Mouse (Mus musculus) macrophage (primary cell): ENCODE data around the gene Cenpl. TPM values are rescaled to one million over a fixed set of nuclear protein-coding genes. Genes with fewer than 3 reads are reported as not detected.
A peak's percentile ranks its signal among the peaks of the same experiment; 100 is the strongest.

Source experiments
- H3K27ac ChIP-seq: fragments of 350-480 bp; formaldehyde crosslinking; 2 replicates; pipeline ENCODE4 v1.9.0; 2021
- H3K36me3 ChIP-seq: fragments of 350-480 bp; formaldehyde crosslinking; 2 replicates; pipeline ENCODE4 v1.9.0; 2021; ENCODE audit errors: inconsistent target
- H3K4me3 ChIP-seq: fragments of 350-480 bp; formaldehyde crosslinking; 2 replicates; pipeline ENCODE4 v1.9.0; 2021; ENCODE audit errors: inconsistent target
- H3K79me2 ChIP-seq: fragments of 350-480 bp; formaldehyde crosslinking; 2 replicates; pipeline ENCODE4 v1.9.0; 2021; ENCODE audit errors: inconsistent target
- WGBS: methylation state at CpG from one replicate; pipeline ENCODE4 v1.1.7; 2026; ENCODE audit warnings: inconsistent platforms; ENCODE audit not compliant: missing documents; 5-methylcytosine and 5-hydroxymethylcytosine counted together
- polyA plus RNA-seq: library from polyadenylated mRNA; stranded (reverse); fragments of 250-400 nt; gene quantifications from 3 replicates; pipeline ENCODE4 v1.2.4, GENCODE M21; 2018; ENCODE audit warnings: inconsistent platforms

Cenpl gene
- polyA plus RNA-seq, 1 experiment from 2014 or later, result 2.2 TPM

DNA sequence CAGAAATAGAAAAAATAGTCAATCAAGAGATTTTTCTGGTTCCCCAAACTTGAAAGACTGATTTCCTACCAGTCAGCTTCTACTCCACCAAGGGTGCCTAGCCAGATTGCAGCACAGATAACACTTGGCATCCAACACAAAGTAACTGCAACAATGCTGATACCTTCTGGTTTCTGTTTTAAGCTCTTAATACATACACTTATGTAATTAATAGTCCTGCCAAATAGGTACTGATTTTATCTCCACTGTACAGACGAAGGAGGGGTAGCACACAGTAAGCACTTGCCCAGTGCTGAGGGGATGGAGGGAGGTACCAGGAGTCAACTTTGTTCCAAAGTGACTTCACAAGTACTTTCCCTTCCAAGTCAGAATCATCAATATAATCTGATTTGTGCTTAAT is 33.3 kb downstream of the Cenpl start:
- Histone ChIP-seq H3K36me3 (peaks cover 39% of the 10 kb centered on the region), H3K4me3 (no peak overlapping the region), H3K79me2 (no peaks in the 10 kb centered on the region), H3K27ac (no peak overlapping the region)
- WGBS, result 88% methylated on average over 1 of the region's 1 CpGs

DNA sequence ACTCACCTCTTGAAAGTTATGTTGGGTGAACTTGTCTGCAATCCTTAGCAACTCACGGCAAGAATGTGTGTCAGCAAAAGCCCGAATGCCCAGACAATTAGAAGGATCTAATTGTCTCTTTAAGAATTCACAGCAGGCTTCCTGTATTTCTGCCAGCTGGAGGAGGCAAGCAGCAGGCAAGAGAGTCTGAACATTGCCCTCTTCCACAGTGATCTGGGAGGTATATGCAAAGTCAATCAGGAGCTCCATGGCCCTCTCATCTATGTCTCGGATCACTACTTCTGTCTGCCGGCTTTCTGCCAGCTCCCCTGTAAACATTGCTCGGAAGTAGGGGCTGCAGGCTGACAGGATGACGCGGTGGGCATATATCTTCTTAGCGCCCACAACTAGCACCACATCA is 38.7 kb downstream of the Cenpl start:
- H3K27ac ChIP-seq, result no peak overlapping the region
- 94% methylated on average over 8 of the region's 8 CpGs for WGBS
- H3K79me2 ChIP-seq, result no peaks in the 10 kb centered on the region
- H3K4me3 ChIP-seq, result no peak overlapping the region
- peaks cover 15% of the 10 kb centered on the region for H3K36me3 ChIP-seq

DNA sequence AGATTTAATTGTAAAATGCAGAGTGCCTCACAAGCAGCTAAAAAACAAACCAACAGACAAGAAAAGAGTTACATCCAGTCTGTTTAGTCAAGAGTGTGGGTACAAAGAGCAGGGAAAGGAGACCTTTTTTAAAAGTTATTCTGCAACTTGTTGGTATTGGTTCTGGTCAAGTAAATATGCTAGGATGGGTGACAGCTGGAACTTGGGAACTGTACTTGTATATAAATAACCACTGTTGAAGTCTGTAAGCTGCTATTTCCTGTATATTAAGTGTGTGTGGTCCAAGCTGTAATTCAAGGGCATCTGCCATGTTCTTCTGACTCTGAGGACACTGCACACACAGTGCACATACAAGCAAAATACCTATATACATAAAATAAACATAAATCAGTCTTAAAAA is 44.1 kb downstream of the Cenpl start:
- H3K36me3 ChIP-seq, result no peaks in the 10 kb centered on the region
- no peaks in the 10 kb centered on the region for H3K79me2 ChIP-seq
- no peak overlapping the region for H3K4me3 ChIP-seq
- H3K27ac ChIP-seq, result no peak overlapping the region

DNA sequence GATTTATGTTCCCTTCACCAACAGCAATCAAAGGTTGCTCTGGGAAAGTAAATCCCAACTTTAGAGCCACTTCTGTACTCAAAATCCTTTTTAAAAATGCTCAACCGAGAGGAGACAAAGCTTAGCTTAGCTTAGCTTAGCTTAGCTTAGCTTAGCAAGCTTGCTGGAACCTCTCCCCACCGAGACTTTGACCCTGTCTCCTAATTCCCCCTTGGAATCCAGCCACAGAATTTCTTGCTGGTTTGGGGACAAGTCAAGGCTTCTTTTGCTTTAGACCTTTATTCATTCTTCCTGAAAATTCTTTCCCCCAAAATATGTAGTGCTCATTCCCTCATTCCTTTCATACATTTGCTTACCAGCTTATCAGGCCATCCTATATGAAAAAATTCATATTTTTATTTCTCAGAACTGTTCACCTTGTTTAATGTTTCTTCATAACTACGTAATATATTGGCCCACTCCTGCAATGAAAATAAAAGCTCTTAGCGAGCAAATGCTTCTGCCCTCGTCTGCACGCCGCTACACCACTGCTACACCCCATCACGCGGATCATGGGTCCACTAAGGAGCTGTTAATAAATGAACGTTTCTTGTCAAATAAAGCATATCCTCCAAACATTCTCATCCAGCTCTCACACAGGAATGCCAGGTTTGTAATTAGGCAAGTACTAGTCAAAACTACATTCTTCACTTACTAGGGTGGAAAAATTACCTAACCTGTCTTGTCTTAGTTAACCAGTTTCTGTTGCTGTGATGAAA is 52.3 kb downstream of the Cenpl start:
- no peak overlapping the region for H3K27ac ChIP-seq
- no peaks in the 10 kb centered on the region for H3K36me3 ChIP-seq
- 96% methylated on average over 10 of the region's 10 CpGs for WGBS
- no peak overlapping the region for H3K4me3 ChIP-seq
- peaks cover 28% of the 10 kb centered on the region; the same call in 1 of the 2 replicates for H3K79me2 ChIP-seq

DNA sequence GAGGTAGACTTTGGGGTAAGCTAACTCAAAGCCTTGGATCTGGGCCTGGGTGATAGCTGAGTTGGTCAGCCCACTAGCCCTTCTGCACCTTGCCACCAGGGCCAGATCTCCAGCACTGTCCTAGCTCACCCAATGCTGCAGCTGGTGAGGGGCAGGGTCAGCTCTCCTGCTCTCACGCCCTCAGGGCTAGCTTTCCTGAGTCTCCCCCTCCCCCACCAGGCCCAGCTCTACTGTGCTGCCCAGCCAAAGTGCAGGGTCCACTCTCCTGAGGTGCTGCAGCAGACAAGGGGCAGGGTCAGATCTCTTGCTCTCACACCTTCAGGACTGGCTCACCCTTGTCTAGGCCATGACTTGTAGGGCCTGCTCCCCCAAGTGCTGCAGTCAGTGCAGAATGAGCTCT is 55.9 kb downstream of the Cenpl start:
- WGBS, result 100% methylated on average over 1 of the region's 1 CpGs
- no peak overlapping the region for H3K4me3 ChIP-seq
- no peaks in the 10 kb centered on the region for H3K36me3 ChIP-seq
- H3K27ac ChIP-seq, result no peak overlapping the region
- peaks cover 56% of the 10 kb centered on the region for H3K79me2 ChIP-seq

DNA sequence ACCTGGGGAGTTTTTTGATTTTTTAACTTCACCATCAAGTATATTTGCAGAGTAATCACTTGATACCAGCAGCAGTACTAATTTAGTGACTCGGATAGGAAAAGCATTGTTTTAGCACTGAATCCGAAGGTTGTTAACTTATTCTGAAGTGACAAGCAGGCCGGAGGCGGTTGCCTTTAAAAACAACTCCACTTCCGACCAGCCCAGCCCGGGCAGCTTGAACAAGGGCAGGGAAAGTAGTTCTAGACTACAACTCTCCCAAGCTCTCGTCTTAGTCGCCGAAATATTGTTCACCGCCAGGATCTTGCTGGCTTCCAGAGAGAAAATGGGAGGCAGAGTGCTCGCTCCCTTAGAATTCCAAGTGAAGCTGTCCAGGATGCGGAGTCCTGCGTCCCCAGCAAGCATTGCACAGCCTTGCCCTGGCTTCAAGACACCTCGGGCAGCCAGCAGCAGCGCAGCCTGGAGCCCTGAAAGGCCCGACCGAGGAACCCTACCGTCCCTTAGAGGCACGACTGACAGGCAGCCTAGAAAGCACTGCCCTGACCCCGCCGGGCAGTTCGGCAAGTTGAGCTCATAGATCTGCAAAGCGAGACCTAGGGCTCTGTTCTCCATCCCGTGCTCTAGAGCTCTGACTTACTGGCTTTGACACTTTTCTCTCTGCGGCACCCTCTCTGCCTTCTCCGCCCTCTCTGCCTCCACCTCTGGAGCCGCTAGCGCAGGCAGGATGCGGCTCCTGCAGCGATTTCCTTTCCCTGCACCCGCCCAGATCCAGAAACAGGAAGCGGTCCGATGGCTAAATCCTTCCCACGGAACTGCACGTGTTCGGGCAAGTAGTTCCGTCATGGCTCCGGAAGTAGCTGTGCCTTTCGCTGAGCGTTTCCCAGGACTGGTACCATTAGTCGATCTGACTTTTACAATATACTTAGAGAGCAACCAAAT is 60.5 kb downstream of the Cenpl start, which contains the start of gene Klhl20:
Klhl20 (minus strand) TSS at position 786 of the 939 bp plus-strand sequence.
- H3K79me2 ChIP-seq, result peaks cover 46% of the 10 kb centered on the region
- WGBS, result 1% methylated on average over 41 of the region's 41 CpGs

More for the DNA sequence above, 60.5 kb downstream of the Cenpl start, which contains the start of gene Klhl20:
- Histone ChIP-seq H3K4me3 (peak within 1 kb of the TSS; percentile 98), H3K36me3 (no peaks in the 10 kb centered on the region), H3K27ac (peak within 1 kb of the TSS; percentile 61)

Other genes starting within 250 kb of the Cenpl start
- gene Rc3h1, start 164.3 kb upstream of the Cenpl start, polyA plus RNA-seq, result 7.5 to 11.7 TPM (median 10.8 TPM) in 3 replicates
- 0.33 to 0.57 TPM (median 0.42 TPM) in 3 replicates for gene Serpinc1, start 92.1 kb upstream of the Cenpl start, polyA plus RNA-seq
- gene Zbtb37, start 35.9 kb upstream of the Cenpl start, polyA plus RNA-seq, result 2.0 to 2.4 TPM (median 2.2 TPM) in 3 replicates
- gene Dars2, start 55 bp upstream of the Cenpl start, polyA plus RNA-seq, result 8.5 to 9.4 TPM (median 9.2 TPM) in 3 replicates
- 16.1 to 18.8 TPM (median 16.2 TPM) in 3 replicates for gene Klhl20, start 60.8 kb downstream of the Cenpl start, polyA plus RNA-seq
- not detected in 3 replicates for gene Ankrd45, start 72.0 kb downstream of the Cenpl start, polyA plus RNA-seq
- gene Tex50, start 88.6 kb downstream of the Cenpl start, polyA plus RNA-seq, result not detected in 3 replicates
- 55.2 to 86.2 TPM (median 66.0 TPM) in 3 replicates for gene Prdx6, start 180.5 kb downstream of the Cenpl start, polyA plus RNA-seq